Mouse (Mus musculus): Measurements from ENCODE around the gene Ldlrad3.
A peak's percentile ranks its signal among the peaks of the same experiment; 100 is the strongest.

Ldlrad3 gene

DNA sequence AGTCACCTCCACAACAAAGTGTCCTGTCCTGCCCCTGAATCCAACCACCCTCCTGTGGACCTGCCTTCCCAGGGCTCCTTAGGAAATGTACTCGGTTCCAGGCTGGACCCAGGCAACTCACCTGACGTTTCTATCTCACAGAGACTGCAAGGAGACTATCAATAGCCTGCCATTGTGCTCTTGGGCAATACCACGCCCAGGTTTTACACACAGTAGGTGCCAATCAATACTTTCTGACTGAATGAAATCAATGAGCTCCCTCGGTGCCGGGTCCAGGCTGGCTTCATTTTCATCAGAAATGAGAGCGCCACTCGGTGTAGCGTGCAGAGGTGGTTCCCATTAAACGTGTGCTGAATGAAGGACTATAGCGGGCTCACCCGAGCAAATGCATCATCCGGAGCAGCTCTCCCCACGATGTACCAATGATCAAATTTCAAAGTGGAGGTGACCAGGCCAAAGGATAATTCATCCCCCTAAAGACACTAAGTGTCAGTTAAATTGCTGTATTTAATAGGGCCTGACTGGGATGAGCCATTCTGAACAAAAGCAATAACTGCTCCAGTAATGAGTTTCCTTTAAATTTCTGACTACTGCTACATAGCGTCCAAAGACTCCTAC lies 43.4 kb downstream of the Ldlrad3 start:
- no peak for DNase-seq

DNA sequence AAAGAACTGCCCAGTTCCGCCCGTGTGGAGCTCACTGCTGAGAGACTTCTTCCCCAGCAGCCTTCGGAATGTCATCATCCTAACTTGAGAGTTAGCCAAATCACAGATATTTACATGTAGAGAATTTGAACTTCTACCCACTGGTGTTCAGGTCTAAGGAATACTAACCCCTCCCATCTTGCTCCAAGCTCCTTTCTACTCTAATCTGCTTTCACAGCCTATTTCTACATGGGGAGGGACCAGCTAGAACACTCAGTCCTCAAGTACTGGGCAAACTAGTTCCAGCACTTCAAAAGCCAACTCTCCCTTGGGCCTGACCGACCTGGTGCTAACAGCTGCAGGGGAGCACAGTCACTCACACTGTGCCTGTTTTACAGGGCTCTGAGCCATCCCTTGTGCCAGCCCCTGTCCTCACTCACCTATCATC lies 44.0 kb downstream of the Ldlrad3 start:
- DNase-seq = no peak

DNA sequence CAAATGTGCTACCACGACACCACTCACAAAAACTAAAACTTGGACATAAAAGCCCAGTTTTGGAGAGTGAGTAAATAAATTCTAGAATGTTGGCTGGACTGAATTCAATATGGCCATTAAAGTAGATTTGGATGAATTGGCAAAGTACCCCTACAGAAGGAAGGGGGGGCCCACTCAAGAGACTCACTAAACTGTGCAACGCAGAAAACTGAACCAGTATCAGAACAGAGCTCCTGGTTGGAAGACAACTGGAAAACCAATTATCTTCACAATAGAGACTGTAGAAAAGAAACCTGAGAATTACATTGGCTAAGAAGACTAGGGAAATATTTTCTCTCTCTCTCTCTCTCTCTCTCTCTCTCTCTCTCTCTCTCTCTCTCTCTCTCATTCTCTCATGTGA lies 45.0 kb downstream of the Ldlrad3 start:
- no peak for DNase-seq

DNA sequence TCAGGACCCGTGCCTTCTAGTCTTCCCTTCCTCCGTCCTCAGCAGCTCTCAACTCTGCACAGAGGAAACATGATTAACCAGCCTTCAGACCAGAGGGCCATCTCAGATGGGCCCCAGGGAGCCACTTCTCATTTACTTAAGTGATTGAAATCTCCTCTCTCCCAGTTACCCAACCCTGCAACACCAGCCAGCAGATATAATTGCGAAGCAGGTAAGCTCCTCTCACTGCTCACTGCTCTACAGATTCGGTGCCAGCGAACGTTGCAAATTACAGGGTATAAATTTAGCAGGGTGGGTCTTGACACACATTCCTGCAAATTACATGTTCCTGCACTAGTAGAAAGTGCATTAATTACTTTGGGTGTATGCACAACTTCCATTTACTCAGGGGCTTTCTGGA lies 48.3 kb downstream of the Ldlrad3 start:
- DNase-seq = no peak

DNA sequence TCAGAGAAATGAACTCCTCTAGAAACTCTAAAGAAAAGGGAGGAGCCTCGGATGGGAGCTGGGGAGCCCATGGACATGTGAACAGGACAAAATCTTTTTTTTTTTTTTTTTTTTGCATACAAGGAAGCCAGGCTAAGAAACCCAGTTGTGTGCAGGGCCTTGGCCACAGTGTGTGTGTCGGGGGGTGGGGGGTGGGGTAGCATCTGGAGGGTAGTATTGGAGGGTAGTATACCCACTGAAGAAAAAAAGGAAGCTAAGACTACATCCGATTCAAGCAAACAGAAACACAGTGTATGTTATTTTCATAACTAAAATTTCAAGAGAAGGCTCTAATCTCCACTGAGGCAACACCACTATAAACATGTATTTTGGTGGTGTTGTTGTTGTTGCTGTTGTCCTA lies 50.0 kb downstream of the Ldlrad3 start:
- DNase-seq = no peak

GRCm38 (mm10) chr2:102134510-102135262 lies 51.5 kb downstream of the Ldlrad3 start:
- peak; percentile 95 for DNase-seq

DNA sequence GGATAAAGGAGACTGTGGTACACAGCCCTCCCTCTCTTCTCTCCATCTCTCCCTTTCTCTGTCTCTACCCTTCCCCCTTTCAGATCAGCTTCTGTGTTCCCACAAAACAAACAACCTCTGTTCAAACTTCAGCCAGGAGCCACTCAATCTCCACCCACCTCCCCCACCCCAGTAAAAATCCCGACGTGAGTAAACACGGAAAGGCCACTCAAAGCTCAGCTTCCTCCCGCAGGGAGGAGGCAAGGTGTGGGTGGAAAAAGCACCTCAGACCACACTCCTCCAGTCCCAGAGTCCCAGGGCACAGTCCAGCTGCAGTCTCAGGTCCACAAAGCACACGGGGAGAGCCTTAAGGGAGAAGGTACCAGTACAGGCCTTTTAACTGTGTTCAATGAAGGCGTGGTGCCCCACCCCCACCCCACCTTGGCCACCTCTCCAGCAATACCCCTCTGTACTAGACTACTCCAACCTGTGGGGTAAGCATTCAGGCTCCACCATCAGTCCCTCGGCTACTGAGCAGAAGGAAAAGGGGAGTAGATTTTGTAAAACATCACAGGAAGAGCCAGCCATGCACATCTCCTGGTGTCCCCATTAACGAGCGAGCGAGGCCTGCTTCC lies 53.1 kb downstream of the Ldlrad3 start:
- peak; percentile 4 for DNase-seq

DNA sequence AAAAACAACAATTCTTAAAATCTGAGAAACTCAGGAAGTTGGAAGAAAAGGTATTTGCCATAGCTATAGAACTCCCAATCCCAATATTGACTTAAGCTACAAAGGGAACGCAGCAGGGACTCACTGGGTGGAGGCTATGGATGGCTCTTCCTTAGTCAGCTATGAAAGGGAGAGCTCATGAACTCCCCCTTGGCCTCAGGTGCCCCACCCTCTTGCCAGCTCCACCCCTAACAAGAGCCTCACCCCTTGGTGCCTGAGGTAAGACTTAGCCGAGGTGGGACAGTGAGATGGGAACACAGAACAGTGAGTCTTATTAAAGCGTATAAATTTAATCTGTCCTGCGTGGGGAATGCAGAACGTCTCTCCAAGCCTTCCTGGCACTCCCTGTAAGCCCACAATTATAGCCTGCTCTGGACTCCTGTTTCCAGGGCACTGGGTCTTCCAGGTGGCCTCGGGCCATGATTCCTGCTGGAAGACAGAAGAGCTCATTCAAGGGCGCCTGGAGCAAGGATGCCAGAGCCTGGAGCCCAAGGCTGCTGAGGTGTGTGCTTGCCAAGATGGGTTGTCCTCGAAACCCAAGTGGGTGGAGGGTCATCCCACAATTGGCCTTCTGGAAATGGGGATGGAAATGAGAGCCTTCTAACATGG lies 55.9 kb downstream of the Ldlrad3 start:
- peak; percentile 77 for DNase-seq

DNA sequence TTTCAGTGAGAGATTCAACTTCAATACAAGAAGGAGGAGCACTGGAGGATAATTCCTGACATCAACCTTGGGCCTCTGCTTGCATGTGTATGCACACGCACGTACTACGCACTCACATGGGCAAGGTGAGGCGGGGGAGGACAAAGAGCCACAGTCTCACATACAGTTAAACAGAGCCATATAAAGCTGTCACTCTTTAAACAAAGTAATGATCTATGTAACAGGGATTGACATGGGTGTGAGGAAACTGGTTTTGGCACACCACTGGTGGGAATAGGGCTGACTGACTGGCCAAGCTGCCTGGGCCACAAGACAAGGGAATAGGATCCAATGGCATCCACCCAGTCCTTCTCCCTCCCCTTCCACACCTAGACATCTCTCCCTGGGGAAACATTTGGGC lies 57.0 kb downstream of the Ldlrad3 start:
- DNase-seq = no peak

- DNase-seq = no peak
Measured at GRCm38 (mm10) chr2:102128500-102129030, 57.6 kb downstream of the Ldlrad3 start.

DNA sequence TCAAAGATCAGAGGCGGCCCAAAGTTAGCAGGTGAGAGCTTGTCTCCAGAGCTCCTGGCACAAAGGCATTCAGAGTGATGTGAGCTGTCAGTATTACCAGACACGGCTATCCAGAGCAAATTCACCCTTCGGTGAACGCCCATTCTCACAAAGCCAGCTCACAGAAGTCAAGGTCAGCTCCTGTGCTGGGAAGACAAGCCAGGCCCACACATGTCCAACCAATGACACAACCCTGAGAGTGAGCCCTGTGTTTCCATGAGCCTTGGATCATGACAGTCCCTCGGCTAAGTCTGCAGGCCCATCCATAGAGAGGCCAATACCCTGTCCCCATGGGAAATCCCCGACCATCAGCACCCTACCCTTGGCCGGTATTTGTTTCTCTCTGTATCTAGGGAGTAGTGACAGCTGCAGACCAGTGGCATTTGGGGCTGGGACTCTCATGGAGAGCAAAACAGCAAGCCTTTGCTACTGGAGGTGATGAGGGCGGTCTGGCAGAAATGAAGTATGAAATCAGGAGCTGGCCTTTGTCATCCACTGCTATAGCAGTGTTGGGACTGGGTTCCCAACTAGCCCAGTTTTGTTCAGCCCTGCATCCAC lies 58.3 kb downstream of the Ldlrad3 start:
- no peak for DNase-seq

- DNase-seq = no peak
Measured at GRCm38 (mm10) chr2:102127221-102127620, 59.0 kb downstream of the Ldlrad3 start.

GRCm38 (mm10) chr2:102126076-102126475 lies 60.1 kb downstream of the Ldlrad3 start:
- DNase-seq = no peak

DNA sequence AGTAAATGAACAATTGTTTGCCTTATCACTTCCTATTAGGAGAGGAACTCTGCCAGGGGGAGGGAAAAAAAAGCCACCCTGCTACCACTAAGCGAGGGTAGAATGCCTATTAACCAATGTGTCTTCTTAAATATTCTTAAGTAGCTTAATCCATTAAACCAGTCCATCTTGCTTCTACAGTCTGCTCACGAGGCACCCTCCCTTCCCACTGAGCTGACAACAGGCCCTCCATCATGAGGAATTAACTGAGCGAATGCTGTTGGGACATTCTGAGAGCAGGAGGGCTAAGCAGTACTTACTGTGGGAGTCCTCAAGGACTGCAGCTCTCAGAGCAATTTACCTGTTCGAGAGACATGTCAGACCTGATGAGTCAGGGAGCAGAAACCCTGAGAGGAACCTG lies 61.1 kb downstream of the Ldlrad3 start:
- DNase-seq = no peak

GRCm38 (mm10) chr2:102122146-102122515 lies 64.1 kb downstream of the Ldlrad3 start:
- no peak for DNase-seq

GRCm38 (mm10) chr2:102121440-102122145 lies 64.6 kb downstream of the Ldlrad3 start:
- peak; percentile 74 for DNase-seq

GRCm38 (mm10) chr2:102119751-102120505 lies 66.3 kb downstream of the Ldlrad3 start:
- DNase-seq = no peak

DNA sequence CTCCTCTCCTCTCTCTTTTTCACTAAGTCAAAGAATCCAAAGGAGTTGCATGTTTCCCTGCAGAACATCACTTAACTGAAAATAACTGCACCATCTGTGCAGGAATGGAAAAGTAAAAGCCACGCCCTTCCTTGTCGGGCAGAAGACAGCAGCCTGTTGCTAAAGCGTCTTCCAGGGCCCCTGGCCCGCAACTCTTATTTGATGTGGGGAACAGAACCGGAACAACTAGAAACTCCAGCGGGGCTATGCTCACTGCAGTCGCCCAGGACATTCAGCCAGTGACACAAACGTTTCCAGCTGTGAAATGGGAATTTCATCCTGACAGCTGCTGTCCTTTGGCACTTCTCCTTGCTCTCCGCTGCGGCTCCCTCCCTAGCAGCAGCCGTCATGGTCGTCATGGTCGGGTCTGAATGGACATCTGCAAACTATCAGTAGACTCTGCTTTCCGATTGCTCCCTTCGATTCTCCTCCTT lies 67.2 kb downstream of the Ldlrad3 start:
- DNase-seq = no peak

- no peak for DNase-seq
Measured at GRCm38 (mm10) chr2:102117402-102117760, 68.8 kb downstream of the Ldlrad3 start.

GRCm38 (mm10) chr2:102116521-102117401 lies 69.4 kb downstream of the Ldlrad3 start:
- DNase-seq = no peak

GRCm38 (mm10) chr2:102113801-102114200 lies 72.4 kb downstream of the Ldlrad3 start:
- DNase-seq = no peak

Measured in cerebellum, adult 9-10 months (tissue).